Mouse (Mus musculus) forebrain, embryonic 10.5 days (tissue): ENCODE measurements around the gene Rps26. TPM values are rescaled to one million over a fixed set of nuclear protein-coding genes. Genes with fewer than 3 reads are reported as not detected.

ENCODE experiments used
- microRNA-seq: library from miRNA; unstranded; fragments of <30 nt; microRNA quantifications from one replicate; pipeline ENCODE4, GENCODE M21; 2017
- polyA plus RNA-seq: library from polyadenylated mRNA; unstranded; fragments of >200 nt; fragmentation: Nextera tagmentation; extraction: Ambion mirVana; gene quantifications from 2 replicates; pipeline ENCODE4 v1.2.1, GENCODE M21; 2016

Rps26 gene
- polyA plus RNA-seq, 1 experiment from 2014 or later: 574 TPM

Small RNA genes lying within 50 kb of the gene (microRNA-seq; reads per million reads assigned to microRNA genes)
- gene Mir6917: not detected

Other genes with a start within 250 kb of the Rps26 start
- gene Ankrd52, start 249.6 kb downstream of the Rps26 start, polyA plus RNA-seq: 11.1 and 13.1 TPM in 2 replicates
- 0.30 TPM in 1 of 2 replicates, not detected in the other for gene Slc39a5, start 225.5 kb downstream of the Rps26 start, polyA plus RNA-seq
- 161 and 164 TPM in 2 replicates for gene Nabp2, start 215.3 kb downstream of the Rps26 start, polyA plus RNA-seq
- 40.9 and 42.9 TPM in 2 replicates for gene Rnf41, start 215.1 kb downstream of the Rps26 start, polyA plus RNA-seq
- 72.0 and 73.6 TPM in 2 replicates for gene Smarcc2, start 167.5 kb downstream of the Rps26 start, polyA plus RNA-seq
- 712 and 780 TPM in 2 replicates for gene Myl6, start 132.6 kb downstream of the Rps26 start, polyA plus RNA-seq
- 1.9 and 2.0 TPM in 2 replicates for gene Myl6b, start 128.1 kb downstream of the Rps26 start, polyA plus RNA-seq
- gene Esyt1, start 100.9 kb downstream of the Rps26 start, polyA plus RNA-seq: 8.6 and 10.3 TPM in 2 replicates
- gene Zc3h10, start 79.0 kb downstream of the Rps26 start, polyA plus RNA-seq: 11.8 and 14.0 TPM in 2 replicates
- 3,608 and 3,665 TPM in 2 replicates for gene Rpl41, start 77.4 kb downstream of the Rps26 start, polyA plus RNA-seq
- 298 and 302 TPM in 2 replicates for gene Pa2g4, start 60.8 kb downstream of the Rps26 start, polyA plus RNA-seq
- gene Erbb3, start 37.1 kb downstream of the Rps26 start, polyA plus RNA-seq: 3.0 and 3.1 TPM in 2 replicates
- 3.2 and 3.9 TPM in 2 replicates for gene Ikzf4, start 19.2 kb upstream of the Rps26 start, polyA plus RNA-seq
- gene Suox, start 47.3 kb upstream of the Rps26 start, polyA plus RNA-seq: 10.8 and 10.9 TPM in 2 replicates
- gene Rab5b, start 69.5 kb upstream of the Rps26 start, polyA plus RNA-seq: 63.4 and 68.8 TPM in 2 replicates
- gene Pmel, start 77.4 kb upstream of the Rps26 start, polyA plus RNA-seq: 7.2 and 24.4 TPM in 2 replicates
- 119 and 120 TPM in 2 replicates for gene Cdk2, start 78.3 kb upstream of the Rps26 start, polyA plus RNA-seq
- 3.5 and 3.6 TPM in 2 replicates for gene Dgka, start 118.1 kb upstream of the Rps26 start, polyA plus RNA-seq
- gene Pym1, start 121.1 kb upstream of the Rps26 start, polyA plus RNA-seq: 57.1 and 63.8 TPM in 2 replicates
- 0.24 and 0.44 TPM in 2 replicates for gene Mmp19, start 164.2 kb upstream of the Rps26 start, polyA plus RNA-seq
- gene Dnajc14, start 177.3 kb upstream of the Rps26 start, polyA plus RNA-seq: 49.4 and 49.9 TPM in 2 replicates
- 19.0 and 19.2 TPM in 2 replicates for gene Tmem198b, start 177.6 kb upstream of the Rps26 start, polyA plus RNA-seq
- 247 and 263 TPM in 2 replicates for gene Sarnp, start 190.6 kb upstream of the Rps26 start, polyA plus RNA-seq
- 88.0 and 92.9 TPM in 2 replicates for gene Ormdl2, start 194.9 kb upstream of the Rps26 start, polyA plus RNA-seq